Mouse (Mus musculus) spleen, adult 2 months (tissue): ENCODE results near the gene Unc79.

Source experiments
- CTCF ChIP-seq: fragments of 200-500 bp; IDR thresholded peaks from 2 replicates; pipeline ENCODE4 v1.5.1; 2011; ENCODE audit warnings: mild to moderate bottlenecking, inconsistent platforms; ENCODE audit not compliant: insufficient read depth, insufficient read length, insufficient replicate concordance; ENCODE audit errors: extremely low read depth
- POLR2A ChIP-seq: fragments of 200-500 bp; IDR thresholded peaks from 2 replicates; pipeline ENCODE4 v1.6.1; 2011; ENCODE audit warnings: low read depth, low read length, inconsistent platforms

DNA sequence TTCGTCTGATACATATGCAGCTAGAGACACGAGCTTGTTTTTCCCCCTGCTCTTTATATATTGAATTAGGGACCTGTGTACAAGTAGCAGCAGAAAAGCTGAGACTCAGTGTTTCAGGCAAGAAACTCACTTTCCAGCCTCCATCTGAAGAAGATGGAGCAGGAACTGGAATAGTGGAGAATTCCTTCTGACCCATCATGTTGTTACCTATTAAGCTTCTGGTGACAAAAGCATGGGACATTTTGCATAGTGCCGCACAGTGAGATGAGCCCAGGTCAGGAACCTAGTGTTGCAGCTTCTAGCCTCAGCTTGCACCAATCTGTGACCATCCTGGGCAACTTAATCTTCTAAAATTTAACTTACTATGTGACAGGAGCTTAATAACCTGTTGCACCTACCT is 92.7 kb downstream of the Unc79 start:
- TF ChIP-seq CTCF (no peak), POLR2A (no peak)
